ENCODE assay signal across 8 mouse cellular contexts in the genomic region with DNA sequence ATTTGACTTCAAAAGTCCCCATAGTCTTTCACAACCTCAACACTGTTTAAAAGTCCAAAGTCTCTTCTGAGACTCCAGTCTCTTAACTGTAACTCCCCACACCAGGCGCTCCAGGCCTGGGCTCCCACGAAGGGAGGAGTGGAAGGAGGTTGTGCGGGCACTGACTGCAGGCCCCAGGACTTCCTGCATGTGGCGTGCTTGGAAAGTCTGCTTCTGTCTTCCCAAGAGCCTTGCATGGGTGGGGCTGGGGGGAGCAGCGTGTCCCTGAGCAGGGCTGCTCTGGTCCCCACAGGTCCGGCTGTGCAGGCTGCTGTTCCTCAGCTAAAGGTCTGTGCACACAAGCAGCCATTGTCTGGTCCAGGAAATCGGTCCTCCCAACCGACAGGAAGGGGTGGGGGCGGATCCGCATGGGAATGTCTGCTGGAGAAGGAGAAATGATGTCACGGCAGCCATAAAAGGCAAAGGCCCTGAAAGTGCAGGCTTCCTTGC. TPM values are rescaled to one million over a fixed set of nuclear protein-coding genes. Genes with fewer than 3 reads are reported as not detected.
DNase-seq lines count a peak whose midpoint lies in the region; ATAC-seq lines count a peak whose summit lies in the region.

No protein-coding gene starts in this region.

- H3K36me3 ChIP-seq in embryonic facial prominence, embryonic 14.5 days (ENCODE audit: control insufficient read depth, insufficient read depth, low read length) = no peaks in the 10 kb centered on the region

- peaks cover 4% of the 10 kb centered on the region; the same call in 1 of the 2 replicates for H3K4me1 ChIP-seq in embryonic facial prominence, embryonic 14.5 days (ENCODE audit: control insufficient read depth, insufficient read depth, low read length)

- H3K9me3 ChIP-seq in embryonic facial prominence, embryonic 14.5 days (ENCODE audit: control insufficient read depth, low read length) = no peaks in the 10 kb centered on the region

- peak overlapping the region; percentile 48 for H3K27ac ChIP-seq in embryonic facial prominence, embryonic 14.5 days (replicated peaks; ENCODE audit: low read depth, low read length)

- peak; percentile 75 for ATAC-seq in embryonic facial prominence, embryonic 14.5 days (ENCODE audit: low read depth)
- no peak for ATAC-seq in cerebellum, adult (ENCODE audit: insufficient number of reproducible peaks, low FRiP score, low TSS enrichment)

- H3K4me2 ChIP-seq in embryonic facial prominence, embryonic 14.5 days (ENCODE audit: low read depth, low read length) = no peak overlapping the region

- intact Hi-C loops in heart, postnatal 10 days (cut with DNase I) = loop anchor here (2.0 kb wide), 1 partner anchor 49 kb away; the partner anchor contains the start of gene Mn1

- 38% methylated on average over 11 of the region's 11 CpGs for WGBS in embryonic facial prominence, embryonic 14.5 days

- no peak overlapping the region for H3K4me3 ChIP-seq in embryonic facial prominence, embryonic 14.5 days (ENCODE audit: low read depth, low read length)

- no peak overlapping the region for H3K9ac ChIP-seq in embryonic facial prominence, embryonic 14.5 days (ENCODE audit: low read depth, low read length)

- DNase-seq in adrenal gland, adult 2 months = peak; percentile 53
- peak; percentile 76 for DNase-seq in embryonic facial prominence, embryonic 14.5 days (ENCODE audit: low spot score)
- DNase-seq in heart, postnatal 10 days = peak; percentile 76 to 83
- peak; percentile 79 for DNase-seq in kidney, postnatal 14 days
- DNase-seq in lung, postnatal 4 days = peak; percentile 77 to 88
- no peak for DNase-seq in layer of hippocampus, postnatal 14 days (ENCODE audit: low spot score in 2 of 2)
- no peak for DNase-seq in ovary, postnatal 14 days (ENCODE audit: low spot score)

- no peaks in the 10 kb centered on the region for H3K27me3 ChIP-seq in embryonic facial prominence, embryonic 14.5 days (replicated peaks; ENCODE audit: control insufficient read depth, insufficient read depth, low read length)

RNA-seq across cellular contexts. Expression of gene Mn1, which starts 48.7 kb away (rescaled TPM):
- 1 to 10 TPM; 3.0 to 5.6 TPM for total RNA-seq in adrenal gland, adult 2 months (2021)
- polyA plus RNA-seq in adrenal gland, adult 2 months (2012; rRNA removed) = 4.7 and 4.8 TPM in 2 replicates
- polyA plus RNA-seq in embryonic facial prominence, embryonic 14.5 days (2014; fragmentation: Nextera tagmentation; extraction: Ambion mirVana) = 29.1 and 33.3 TPM in 2 replicates
- total RNA-seq in heart, postnatal 10 days (2021) = 10 to 100 TPM; 17.5 to 18.9 TPM
- total RNA-seq in layer of hippocampus, postnatal 14 days (2021) = 10 to 100 TPM; 30.9 to 31.3 TPM

Comparison
In these comparisons a context has a peak if more than half of its experiments do, and no peak if none do; other contexts are left out.
1. DNase-seq: peak in adrenal gland, adult 2 months (single experiment), embryonic facial prominence, embryonic 14.5 days (single experiment), heart, postnatal 10 days (2 of 2), kidney, postnatal 14 days (single experiment) and lung, postnatal 4 days (2 of 2); none in layer of hippocampus, postnatal 14 days (0 of 2) and ovary, postnatal 14 days (single experiment).